Mouse (Mus musculus) kidney, adult 2 months (tissue): ENCODE results near the gene Txndc11. TPM values are rescaled to one million over a fixed set of nuclear protein-coding genes. Genes with fewer than 3 reads are reported as not detected.

Experiments
- DNase-seq: peaks from one replicate; pipeline ENCODE4 v3.0.0; 2021
- H3K27ac ChIP-seq: fragments of 200-500 bp; 2 replicates; pipeline ENCODE4 v1.5.1; 2012; ENCODE audit warnings: low read depth, low read length, control low read depth, inconsistent platforms; ENCODE audit not compliant: insufficient read depth
- H3K27me3 ChIP-seq: fragments of 200-500 bp; replicated peaks from 2 replicates; pipeline ENCODE4 v1.6.1; 2012; ENCODE audit warnings: mild to moderate bottlenecking, moderate library complexity, low read length, inconsistent platforms; ENCODE audit not compliant: control insufficient read depth, insufficient read depth
- H3K36me3 ChIP-seq: fragments of 200-500 bp; 2 replicates; pipeline ENCODE4 v1.6.1; 2012; ENCODE audit warnings: mild to moderate bottlenecking, moderate library complexity, low read length, inconsistent platforms; ENCODE audit not compliant: control insufficient read depth, insufficient read depth
- H3K4me1 ChIP-seq: fragments of 200-500 bp; 2 replicates; pipeline ENCODE4 v1.6.1; 2011; ENCODE audit warnings: low read length; ENCODE audit not compliant: control insufficient read depth, insufficient read depth
- H3K4me3 ChIP-seq: fragments of 200-500 bp; 2 replicates; pipeline ENCODE4 v1.5.1; 2011; ENCODE audit warnings: mild to moderate bottlenecking, low read depth, low read length, control low read depth; ENCODE audit not compliant: insufficient read depth
- CTCF ChIP-seq: fragments of 200-500 bp; conservative IDR thresholded peaks from 2 replicates; pipeline ENCODE4 v1.5.1; 2011; ENCODE audit warnings: low read depth, mild to moderate bottlenecking, control low read depth, low read length, moderate library complexity, mixed read lengths; ENCODE audit not compliant: insufficient read depth, insufficient read length
- POLR2A ChIP-seq: fragments of 200-500 bp; IDR thresholded peaks from one replicate; pipeline ENCODE4 v1.6.1; 2011; ENCODE audit warnings: low read depth, low read length, control low read depth
- WGBS: fragments of 180-500 bp; shearing (Covaris S2); methylation state at CpG from one replicate; pipeline ENCODE4 v1.1.7; 2018; 5-methylcytosine and 5-hydroxymethylcytosine counted together
- polyA plus RNA-seq: library from polyadenylated mRNA; depleted of rRNA; stranded (reverse); fragments of >200 nt; gene quantifications from 2 replicates; pipeline ENCODE4 v1.2.3, GENCODE M21; 2012; rRNA removed

Txndc11 gene
- polyA plus RNA-seq, result 26.7 and 28.2 TPM in 2 replicates

DNA sequence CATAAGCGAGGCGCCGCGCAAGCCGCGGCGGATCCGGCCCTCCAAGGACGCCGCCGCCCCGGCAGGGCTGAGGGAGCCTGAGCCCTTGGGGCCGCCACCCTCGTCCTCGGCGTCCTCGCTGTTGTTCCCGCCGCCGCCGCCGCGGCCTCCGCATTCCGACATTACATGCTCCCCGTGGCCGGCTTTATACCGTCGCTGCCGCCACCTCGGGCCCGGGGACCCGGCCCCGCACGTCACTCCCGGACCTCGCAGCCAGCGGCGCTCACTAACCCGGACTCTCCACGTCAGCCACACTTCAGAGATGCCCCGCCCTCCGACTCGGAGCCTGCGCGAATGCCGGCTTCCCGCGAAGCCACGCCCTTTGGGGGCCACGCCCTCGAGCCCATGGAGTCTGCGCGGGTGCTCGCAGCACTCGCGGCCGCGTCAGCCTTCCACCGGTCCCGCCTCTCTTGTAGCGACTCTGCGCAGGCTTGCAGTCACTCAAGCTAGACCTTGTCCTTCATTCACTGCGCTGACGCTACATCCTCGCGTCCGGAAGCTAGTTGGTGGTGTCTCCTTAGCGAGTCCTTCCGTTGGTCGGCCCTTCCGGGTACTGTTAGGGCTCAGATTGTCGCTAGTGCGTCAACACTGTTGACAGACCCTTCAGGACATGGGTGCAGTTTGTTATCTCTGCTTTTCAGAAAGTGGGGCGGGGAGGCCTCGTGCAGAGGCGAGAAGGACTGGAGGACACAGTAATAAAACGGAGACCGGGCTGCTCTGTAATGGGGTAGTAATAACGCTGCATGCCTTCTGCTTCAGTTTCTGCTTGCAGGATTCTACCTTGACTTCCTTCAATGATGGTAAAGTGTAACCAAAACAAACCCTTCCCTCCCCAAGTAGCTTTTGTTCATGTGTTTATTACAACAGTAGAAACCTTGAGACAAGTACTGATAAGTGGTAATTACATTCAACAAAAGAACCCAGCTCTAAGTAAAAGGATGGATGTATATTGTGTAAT is at the start of gene Txndc11:
Txndc11 (minus strand) TSS at position 303 of the 997 bp plus-strand sequence.
- Histone ChIP-seq H3K4me3 (peak within 1 kb of the TSS; percentile 69), H3K27me3 (no peaks in the 10 kb centered on the region), H3K27ac (peak within 1 kb of the TSS; percentile 92), H3K36me3 (0 out of 2 replicates have a peak, but pooled peaks cover 2% of the 10 kb centered on the region), H3K4me1 (peaks cover 8% of the 10 kb centered on the region; the same call in 1 of the 2 replicates)
- under 1% methylated on average over 77 of the region's 80 CpGs for WGBS
- DNase-seq, result peak; percentile 100
- TF ChIP-seq CTCF (no peak), POLR2A (peak; percentile 88)

- Histone ChIP-seq H3K27ac (no peak overlapping the region), H3K4me3 (no peak overlapping the region), H3K36me3 (no peaks in the 10 kb centered on the region), H3K4me1 (peaks cover 7% of the 10 kb centered on the region; the same call in 1 of the 2 replicates), H3K27me3 (no peaks in the 10 kb centered on the region)
- TF ChIP-seq POLR2A (no peak), CTCF (no peak)
- no peak for DNase-seq
- 77% methylated on average over 2 of the region's 2 CpGs for WGBS
Measured at GRCm38 (mm10) chr16:11177404-11177803, 43.0 kb upstream of the Txndc11 start.

DNA sequence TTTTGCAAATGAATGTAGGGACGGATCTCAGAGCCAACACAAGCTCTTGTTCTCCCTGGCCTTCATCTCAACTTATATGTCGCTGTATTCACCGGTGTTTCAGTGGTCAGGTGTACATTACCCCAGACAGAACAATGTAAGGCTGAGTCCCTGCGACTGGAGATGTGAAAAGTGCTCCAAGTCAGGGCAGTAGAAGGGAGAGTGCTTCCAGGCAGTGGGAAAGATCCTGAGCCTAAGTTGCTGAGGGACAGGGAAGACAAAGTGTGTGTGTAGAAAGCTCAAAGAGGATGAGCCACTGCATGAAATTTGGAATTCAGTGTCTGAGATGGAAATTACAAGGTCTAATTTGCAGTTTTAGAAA is 42.4 kb upstream of the Txndc11 start:
- H3K36me3 ChIP-seq, result no peaks in the 10 kb centered on the region
- H3K4me3 ChIP-seq, result peak overlapping the region; percentile 67
- H3K27me3 ChIP-seq, result no peaks in the 10 kb centered on the region
- no peak for DNase-seq
- H3K27ac ChIP-seq, result 0 out of 2 replicates have a peak overlapping the region, but pooled peaks have one; percentile 8
- 2% methylated on average over 4 of the region's 4 CpGs for WGBS
- peaks cover 9% of the 10 kb centered on the region; the same call in 1 of the 2 replicates for H3K4me1 ChIP-seq
- no peak for TF ChIP-seq CTCF
- TF ChIP-seq POLR2A, result no peak

GRCm38 (mm10) chr16:11176208-11176883 is 41.9 kb upstream of the Txndc11 start, which contains the start of gene Zc3h7a:
Gene Zc3h7a, minus strand, starts transcription at chr16:11176393.
- under 1% methylated on average over 54 of the region's 57 CpGs for WGBS
- Histone ChIP-seq H3K27ac (peak within 1 kb of the TSS; percentile 71), H3K4me3 (peak within 1 kb of the TSS; percentile 67), H3K36me3 (no peaks in the 10 kb centered on the region), H3K4me1 (peaks cover 10% of the 10 kb centered on the region; the same call in 1 of the 2 replicates), H3K27me3 (no peaks in the 10 kb centered on the region)
- TF ChIP-seq POLR2A, result peak; percentile 21
- peak; percentile 63 for TF ChIP-seq CTCF
- DNase-seq, result peak; percentile 95

GRCm38 (mm10) chr16:11175489-11176207 is 41.2 kb upstream of the Txndc11 start:
- DNase-seq, result peak; percentile 86
- H3K27me3 ChIP-seq, result no peaks in the 10 kb centered on the region
- H3K4me1 ChIP-seq, result peaks cover 14% of the 10 kb centered on the region; the same call in 1 of the 2 replicates
- H3K27ac ChIP-seq, result peak overlapping the region; percentile 68
- no peaks in the 10 kb centered on the region for H3K36me3 ChIP-seq
- TF ChIP-seq CTCF, result no peak
- TF ChIP-seq POLR2A, result no peak
- under 1% methylated on average over 72 of the region's 72 CpGs for WGBS
- peak overlapping the region; percentile 67 for H3K4me3 ChIP-seq

GRCm38 (mm10) chr16:11175100-11175488 is 40.6 kb upstream of the Txndc11 start:
- H3K4me3 ChIP-seq, result peak overlapping the region; percentile 67
- no peaks in the 10 kb centered on the region for H3K27me3 ChIP-seq
- no peak for TF ChIP-seq CTCF
- TF ChIP-seq POLR2A, result no peak
- 2% methylated on average over 9 of the region's 9 CpGs for WGBS
- H3K4me1 ChIP-seq, result peaks cover 14% of the 10 kb centered on the region; the same call in 1 of the 2 replicates
- H3K27ac ChIP-seq, result peak overlapping the region; percentile 68
- no peaks in the 10 kb centered on the region for H3K36me3 ChIP-seq
- no peak for DNase-seq
